Mouse (Mus musculus) heart, postnatal 4 days (tissue): Measurements from ENCODE around the gene Grxcr1. TPM values are rescaled to one million over a fixed set of nuclear protein-coding genes. Genes with fewer than 3 reads are reported as not detected.
A peak's percentile ranks its signal among the peaks of the same experiment; 100 is the strongest.

Experiments
- DNase-seq: peaks from one replicate; pipeline ENCODE4 v3.0.0; 2021
- total RNA-seq, 2 experiments: library from RNA; stranded (reverse); gene quantifications; 2 replicates each; pipeline ENCODE4 v1.2.3; 2021

Gene Grxcr1
- total RNA-seq, 2 experiments from 2014 or later: not detected

DNA sequence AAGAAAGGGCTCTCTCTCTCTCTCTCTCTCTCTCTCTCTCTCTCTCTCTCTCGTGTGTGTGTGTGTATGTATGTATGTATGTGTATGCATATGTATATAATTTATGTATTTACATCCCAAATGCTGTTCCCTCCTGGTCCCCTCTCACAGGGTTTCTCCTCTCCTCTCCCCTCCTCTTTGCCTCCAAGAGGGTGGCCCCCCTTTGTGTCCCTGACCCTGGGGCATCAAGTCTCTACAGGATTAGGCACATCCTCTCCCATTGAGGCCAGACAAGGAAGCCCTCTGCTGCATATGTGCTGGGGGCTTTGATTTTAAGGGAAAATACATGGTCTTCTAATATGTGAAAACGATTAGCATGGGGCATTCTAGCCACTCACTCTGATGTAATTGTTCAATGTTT lies 61.5 kb downstream of the Grxcr1 start:
- no peak for DNase-seq

- DNase-seq: no peak
Measured at GRCm38 (mm10) chr5:68097665-68098624, 66.3 kb downstream of the Grxcr1 start.

GRCm38 (mm10) chr5:68112430-68113036 lies 80.9 kb downstream of the Grxcr1 start:
- DNase-seq: peak; percentile 6

DNA sequence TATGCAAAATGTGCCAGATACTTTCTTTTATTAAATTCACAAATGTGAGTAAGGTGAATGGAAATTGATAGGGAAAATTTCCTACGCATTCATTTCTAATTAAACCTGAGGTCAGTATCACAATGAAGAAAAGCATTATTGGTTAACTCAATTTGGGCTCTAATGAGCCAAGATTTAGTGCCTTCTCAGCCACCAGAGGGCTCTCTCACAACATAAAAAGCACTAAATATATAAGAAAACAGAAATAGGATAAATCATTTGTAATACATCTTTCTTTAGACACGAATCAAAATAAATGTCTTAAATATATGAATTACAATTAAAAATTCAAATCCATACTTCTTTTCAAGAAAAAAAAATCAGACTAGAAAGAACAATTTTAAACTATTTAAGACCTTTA lies 89.2 kb downstream of the Grxcr1 start:
- DNase-seq: no peak

DNA sequence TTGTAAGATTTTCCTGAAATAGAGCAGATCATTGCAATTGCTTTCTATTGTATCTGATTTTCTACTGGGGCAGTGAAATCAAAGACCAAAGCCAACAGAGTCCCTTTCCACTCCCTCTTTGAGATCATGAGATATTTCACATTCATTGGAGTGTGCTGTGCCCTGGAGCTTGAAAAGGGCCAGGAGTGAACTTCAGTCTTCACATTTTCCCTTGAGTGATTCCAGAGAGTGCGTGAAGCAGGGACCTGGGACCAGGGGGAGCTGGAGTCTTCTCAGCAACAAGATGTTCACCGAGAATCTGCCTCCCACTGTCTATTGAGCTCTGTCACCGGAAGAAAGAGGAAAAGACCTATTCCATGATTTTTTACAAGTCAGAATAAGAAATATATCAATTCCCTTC lies 91.2 kb downstream of the Grxcr1 start:
- no peak for DNase-seq

DNA sequence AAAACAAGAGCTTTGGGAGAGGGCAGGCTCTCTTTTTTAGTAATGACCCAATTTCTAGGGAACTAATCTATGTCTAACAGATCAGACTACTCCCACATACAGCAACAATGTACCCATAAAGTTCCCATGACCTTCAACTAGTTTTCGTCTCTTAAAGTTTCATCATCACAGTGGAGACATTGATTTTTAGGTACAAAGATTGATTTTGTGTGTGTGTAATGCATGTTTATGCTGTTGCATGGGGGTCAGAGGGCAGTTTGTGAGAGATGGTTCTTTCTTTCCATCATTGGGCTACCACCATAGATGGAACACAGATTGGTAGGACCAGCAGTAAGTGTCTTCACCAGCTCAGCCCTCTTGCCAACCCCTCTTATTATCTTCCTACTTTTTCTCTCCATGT lies 93.8 kb downstream of the Grxcr1 start:
- DNase-seq: no peak

DNA sequence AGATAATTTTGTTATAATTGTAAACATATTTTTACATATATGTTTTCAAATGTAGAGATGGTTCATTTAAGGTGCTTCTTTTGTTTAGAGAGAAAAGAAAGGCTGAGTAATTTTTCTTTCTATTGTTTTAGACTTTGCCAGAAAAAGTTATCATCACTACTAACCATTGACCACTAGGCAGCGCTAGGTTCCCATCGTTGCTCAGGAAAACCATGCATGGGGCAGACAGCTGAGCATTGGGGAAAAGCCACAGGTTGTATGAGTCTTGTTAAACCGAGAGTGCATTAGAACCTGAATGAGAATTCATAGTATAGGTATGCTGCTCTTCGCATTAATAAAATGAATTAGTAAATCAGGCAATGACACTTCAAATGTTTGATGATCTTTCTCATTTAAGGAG lies 96.8 kb downstream of the Grxcr1 start:
- peak; percentile 27 for DNase-seq

- DNase-seq: no peak
Measured at GRCm38 (mm10) chr5:68128821-68129608, 97.4 kb downstream of the Grxcr1 start.

DNA sequence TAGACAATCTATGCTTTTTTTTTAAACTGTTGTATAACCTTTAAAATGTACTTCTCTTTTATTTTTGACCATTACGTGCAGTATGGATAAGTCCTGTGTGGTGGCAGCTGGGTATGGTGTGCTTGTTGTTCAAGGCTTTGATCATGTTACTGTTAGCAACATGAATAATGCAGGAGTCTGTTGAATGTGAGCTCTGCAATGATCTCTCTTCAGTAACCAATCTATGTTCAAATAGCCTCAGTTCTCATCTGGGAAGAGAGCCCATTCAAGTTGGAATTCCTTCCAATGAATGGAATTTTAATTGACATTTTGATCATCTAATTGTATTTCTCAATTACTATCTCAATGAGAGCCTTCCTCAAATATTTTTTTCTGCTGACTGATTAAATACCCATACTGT lies 115.2 kb downstream of the Grxcr1 start:
- DNase-seq: no peak

DNA sequence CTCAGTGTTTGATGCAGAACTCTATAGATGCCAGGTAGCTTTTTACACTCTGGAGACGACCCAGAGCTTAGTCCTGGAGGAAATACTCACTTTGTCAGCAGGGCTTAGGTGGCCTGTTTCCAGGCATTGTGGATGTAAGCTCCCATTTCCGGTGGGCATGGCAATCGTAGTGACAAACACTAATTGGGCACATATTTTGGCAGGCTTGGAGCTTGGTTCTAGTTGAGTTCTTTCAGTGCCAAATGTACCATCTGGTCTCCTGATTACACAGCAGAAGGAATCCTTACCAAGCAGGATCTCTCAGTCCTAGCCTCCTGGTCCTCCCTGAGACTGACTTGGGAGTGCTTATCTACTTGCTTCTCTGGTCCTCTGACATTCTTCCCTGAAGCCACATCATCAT lies 118.3 kb downstream of the Grxcr1 start:
- DNase-seq: no peak

GRCm38 (mm10) chr5:68150347-68151043 lies 118.9 kb downstream of the Grxcr1 start:
- no peak for DNase-seq

DNA sequence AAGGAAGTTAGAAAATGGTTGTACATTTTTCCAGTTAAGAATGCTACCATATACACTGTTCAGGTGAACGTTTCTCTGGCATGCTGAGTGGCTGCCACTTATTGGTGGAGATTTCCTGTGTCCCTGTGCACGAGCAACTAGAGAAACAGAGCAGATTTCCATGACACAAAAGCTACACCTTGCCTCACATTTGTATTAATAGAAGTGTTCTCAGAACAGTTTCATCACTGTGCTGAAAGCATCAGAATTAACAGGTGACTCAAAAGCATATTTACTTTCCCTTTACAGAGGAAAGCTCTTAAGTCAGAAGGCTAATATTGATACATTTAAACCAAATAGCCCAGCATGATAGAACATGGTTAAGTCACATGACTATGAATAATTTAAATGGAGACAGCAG lies 130.9 kb downstream of the Grxcr1 start:
- no peak for DNase-seq

GRCm38 (mm10) chr5:68165954-68166353 lies 134.3 kb downstream of the Grxcr1 start:
- no peak for DNase-seq

Other genes with a start within 250 kb of the Grxcr1 start
- gene Atp8a1, start 184.4 kb upstream of the Grxcr1 start, total RNA-seq: 10 to 100 TPM; 16.3 to 19.4 TPM
- not detected for gene Gm5108, start 90.2 kb upstream of the Grxcr1 start, total RNA-seq
- not detected for gene Gm21905, start 85.4 kb upstream of the Grxcr1 start, total RNA-seq